Mouse (Mus musculus) hindbrain, embryonic 15.5 days (tissue): ENCODE measurements around the gene Hist2h2aa1. TPM values are rescaled to one million over a fixed set of nuclear protein-coding genes. Genes with fewer than 3 reads are reported as not detected.
A peak's percentile ranks its signal among the peaks of the same experiment; 100 is the strongest.
"Not testable (repeated sequence)": the region's sequence is repeated elsewhere in the genome, so short reads cannot be mapped to it uniquely, and the experiment has no call there.

ENCODE experiments used
- ATAC-seq: fragments of 200-750 bp; cut with Nextera tagmentation; 2 replicates; pipeline ENCODE4 v1.8.0; 2017; ENCODE audit warnings: low read depth, moderate number of reproducible peaks, moderate TSS enrichment; ENCODE audit not compliant: low FRiP score
- H3K27ac ChIP-seq: fragments of 300-500 bp; sonication (generic); replicated peaks from 2 replicates; pipeline ENCODE4 v1.5.1; 2015; ENCODE audit warnings: mild to moderate bottlenecking, inconsistent platforms
- H3K27me3 ChIP-seq: fragments of 300-500 bp; sonication (generic); 2 replicates; pipeline ENCODE4 v1.6.1; 2015; ENCODE audit warnings: control low read depth, inconsistent platforms
- H3K36me3 ChIP-seq: fragments of 300-500 bp; sonication (generic); 2 replicates; pipeline ENCODE4 v1.6.1; 2015; ENCODE audit warnings: control low read depth, inconsistent platforms
- H3K4me1 ChIP-seq: fragments of 300-500 bp; sonication (generic); replicated peaks from 2 replicates; pipeline ENCODE4 v1.6.1; 2015; ENCODE audit warnings: control low read depth, inconsistent platforms
- H3K4me2 ChIP-seq: fragments of 300-500 bp; sonication (generic); 2 replicates; pipeline ENCODE4 v1.6.1; 2015; ENCODE audit warnings: moderate library complexity, mild to moderate bottlenecking, inconsistent platforms
- H3K4me3 ChIP-seq: fragments of 300-500 bp; sonication (generic); 2 replicates; pipeline ENCODE4 v1.5.1; 2015; ENCODE audit warnings: mild to moderate bottlenecking, inconsistent platforms
- H3K9ac ChIP-seq: fragments of 300-500 bp; sonication (generic); 2 replicates; pipeline ENCODE4 v1.6.1; 2015; ENCODE audit warnings: inconsistent platforms
- H3K9me3 ChIP-seq: fragments of 300-500 bp; sonication (generic); 2 replicates; pipeline ENCODE4 v1.6.1; 2016; ENCODE audit warnings: control low read depth, inconsistent platforms
- WGBS: fragments of 180-500 bp; shearing (Covaris S2); methylation state at CpG from one replicate; pipeline ENCODE4 v1.1.7; 2015; 5-methylcytosine and 5-hydroxymethylcytosine counted together
- polyA plus RNA-seq: library from polyadenylated mRNA; unstranded; fragments of >200 nt; fragmentation: Nextera tagmentation; extraction: Ambion mirVana; gene quantifications from 2 replicates; pipeline ENCODE4 v1.2.1, GENCODE M21; 2015

Hist2h2aa1 gene
- 17.3 and 22.4 TPM in 2 replicates for polyA plus RNA-seq

GRCm38 (mm10) chr3:96245003-96245886 lies at the start of gene Hist2h2aa1:
Gene Hist2h2aa1 (plus strand): TSS chr3:96245497.
- H3K9ac ChIP-seq: peak within 1 kb of the TSS; percentile 73
- H3K36me3 ChIP-seq, H3K27me3 ChIP-seq, H3K9me3 ChIP-seq: not testable (repeated sequence)
- H3K4me2 ChIP-seq: peak within 1 kb of the TSS; percentile 71
- WGBS: under 1% methylated on average over 27 of the region's 88 CpGs
- peaks cover 26% of the 10 kb centered on the region for H3K4me1 ChIP-seq
- H3K4me3 ChIP-seq: peak within 1 kb of the TSS; percentile 50
- peak; percentile 94 for ATAC-seq
- H3K27ac ChIP-seq: peak within 1 kb of the TSS; percentile 98

DNA sequence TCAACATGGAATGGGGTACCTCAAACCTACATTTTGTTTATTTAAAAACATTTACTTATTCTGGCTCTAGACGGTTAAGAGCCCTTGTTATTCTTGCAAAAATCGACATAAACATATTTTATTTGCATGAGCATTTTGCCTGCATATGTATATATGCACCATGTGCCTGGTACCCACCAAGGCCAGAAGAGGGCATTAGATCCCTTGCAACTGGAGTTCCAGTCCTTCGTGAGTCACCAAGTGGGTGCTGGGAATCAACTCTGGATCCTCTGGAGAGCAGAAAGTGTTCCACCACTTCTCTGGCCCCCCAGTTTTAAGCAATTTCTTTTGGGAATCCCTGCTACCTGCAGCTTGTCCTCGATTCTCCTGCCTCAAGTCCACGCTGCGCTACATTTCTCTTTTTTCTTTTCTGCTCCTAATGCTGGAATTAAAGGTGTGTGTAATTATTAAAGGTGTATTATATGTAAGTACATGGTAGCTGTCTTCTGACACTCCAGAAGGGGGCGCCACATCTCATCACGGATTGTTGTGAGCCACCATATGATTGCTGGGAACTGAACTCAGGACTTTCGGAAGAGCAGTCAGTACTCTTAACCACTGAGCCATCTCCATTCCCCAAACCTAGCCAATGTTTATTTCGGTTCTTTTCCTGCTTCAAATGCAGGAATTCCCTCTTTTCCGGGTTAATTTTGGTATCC lies 49.5 kb upstream of the Hist2h2aa1 start:
- no peak for ATAC-seq
- H3K9ac ChIP-seq: peak overlapping the region; percentile 83; the same call in 1 of the 2 replicates
- WGBS: 94% methylated on average over 11 of the region's 11 CpGs
- peaks cover 3% of the 10 kb centered on the region; the same call in 1 of the 2 replicates for H3K27me3 ChIP-seq
- peak overlapping the region; percentile 95; the same call in 1 of the 2 replicates for H3K27ac ChIP-seq
- peaks cover 40% of the 10 kb centered on the region for H3K36me3 ChIP-seq
- no peak overlapping the region for H3K4me3 ChIP-seq
- H3K4me2 ChIP-seq: peak overlapping the region; percentile 96
- peaks cover 16% of the 10 kb centered on the region for H3K4me1 ChIP-seq
- no peaks in the 10 kb centered on the region for H3K9me3 ChIP-seq

GRCm38 (mm10) chr3:96196437-96197128 lies 48.7 kb upstream of the Hist2h2aa1 start:
- no peaks in the 10 kb centered on the region for H3K9me3 ChIP-seq
- peaks cover 16% of the 10 kb centered on the region for H3K4me1 ChIP-seq
- ATAC-seq: peak; percentile 52
- H3K9ac ChIP-seq: peak overlapping the region; percentile 83
- H3K4me2 ChIP-seq: peak overlapping the region; percentile 96
- H3K4me3 ChIP-seq: peak overlapping the region; percentile 62
- 17% methylated on average over 27 of the region's 27 CpGs for WGBS
- peaks cover 3% of the 10 kb centered on the region; the same call in 1 of the 2 replicates for H3K27me3 ChIP-seq
- H3K27ac ChIP-seq: peak overlapping the region; percentile 95
- H3K36me3 ChIP-seq: peaks cover 31% of the 10 kb centered on the region

GRCm38 (mm10) chr3:96197129-96197749 lies 48.1 kb upstream of the Hist2h2aa1 start:
- under 1% methylated on average over 50 of the region's 50 CpGs for WGBS
- Histone ChIP-seq H3K27me3 (peaks cover 3% of the 10 kb centered on the region; the same call in 1 of the 2 replicates), H3K4me2 (peak overlapping the region; percentile 96), H3K4me3 (peak overlapping the region; percentile 62), H3K9ac (peak overlapping the region; percentile 83), H3K27ac (peak overlapping the region; percentile 95), H3K4me1 (peaks cover 16% of the 10 kb centered on the region), H3K9me3 (no peaks in the 10 kb centered on the region), H3K36me3 (peaks cover 25% of the 10 kb centered on the region)
- peak; percentile 94 for ATAC-seq

DNA sequence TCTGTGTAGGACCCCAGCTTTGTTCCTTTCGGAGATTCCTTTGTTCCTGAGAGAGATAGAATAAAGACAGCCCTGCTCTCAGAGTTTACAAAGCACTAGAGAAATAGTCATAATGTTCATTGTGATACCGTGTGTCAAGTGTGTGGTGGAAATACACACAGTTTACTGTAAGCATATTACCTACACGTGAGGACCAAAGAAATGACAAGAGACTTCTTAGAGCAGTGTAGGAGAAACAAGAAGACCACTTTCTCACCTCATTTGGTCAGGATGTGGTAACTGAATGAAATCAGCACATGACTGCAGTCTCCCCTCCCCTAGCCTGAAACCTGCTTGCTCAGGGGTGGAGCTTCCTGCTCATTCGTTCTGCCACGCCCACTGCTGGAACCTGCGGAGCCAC lies 47.1 kb upstream of the Hist2h2aa1 start:
- H3K4me2 ChIP-seq: peak overlapping the region; percentile 96
- no peaks in the 10 kb centered on the region for H3K9me3 ChIP-seq
- peaks cover 16% of the 10 kb centered on the region for H3K4me1 ChIP-seq
- H3K9ac ChIP-seq: peak overlapping the region; percentile 34
- 7% methylated on average over 6 of the region's 6 CpGs for WGBS
- H3K4me3 ChIP-seq: peak overlapping the region; percentile 62
- H3K27me3 ChIP-seq: peaks cover 3% of the 10 kb centered on the region; the same call in 1 of the 2 replicates
- peak overlapping the region; percentile 95 for H3K27ac ChIP-seq
- H3K36me3 ChIP-seq: peaks cover 16% of the 10 kb centered on the region
- ATAC-seq: peak; percentile 20

DNA sequence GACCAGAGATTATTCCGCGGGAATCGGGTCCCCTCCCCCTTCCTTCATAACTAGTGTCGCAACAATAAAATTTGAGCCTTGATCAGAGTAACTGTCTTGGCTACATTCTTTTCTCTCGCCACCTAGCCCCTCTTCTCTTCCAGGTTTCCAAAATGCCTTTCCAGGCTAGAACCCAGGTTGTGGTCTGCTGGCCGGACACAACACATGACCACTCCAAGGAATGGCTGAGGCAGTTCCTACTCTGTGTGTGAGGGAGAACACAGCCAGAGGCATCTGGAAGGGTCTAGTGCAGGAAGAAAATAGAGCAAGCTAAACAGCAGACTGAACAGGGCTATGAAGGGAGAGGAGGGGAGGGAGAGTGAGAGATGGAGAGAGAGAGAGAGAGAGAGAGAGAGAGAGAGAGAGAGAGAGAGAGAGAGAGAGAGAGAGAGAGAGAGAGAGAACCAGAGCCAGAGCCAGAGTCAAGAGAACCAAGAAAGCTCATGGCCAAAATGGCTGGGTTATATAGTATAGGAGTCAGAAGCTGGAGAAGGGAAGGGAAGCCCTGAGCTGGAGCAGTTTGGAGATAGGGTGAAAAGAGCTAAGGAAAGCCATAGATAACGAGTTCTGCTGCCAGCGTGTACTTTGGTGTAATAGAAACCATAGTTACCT lies 46.6 kb upstream of the Hist2h2aa1 start:
- H3K27me3 ChIP-seq, H3K9ac ChIP-seq, H3K9me3 ChIP-seq, ATAC-seq, H3K27ac ChIP-seq: not testable (repeated sequence)
- WGBS: 32% methylated on average over 8 of the region's 8 CpGs
- Histone ChIP-seq H3K4me1 (peaks cover 16% of the 10 kb centered on the region), H3K36me3 (peaks cover 14% of the 10 kb centered on the region), H3K4me3 (peak overlapping the region; percentile 62; the same call in 1 of the 2 replicates), H3K4me2 (peak overlapping the region; percentile 96)

GRCm38 (mm10) chr3:96199731-96200130 lies 45.6 kb upstream of the Hist2h2aa1 start:
- 64% methylated on average over 2 of the region's 2 CpGs for WGBS
- no peak overlapping the region for H3K9ac ChIP-seq
- H3K36me3 ChIP-seq: peaks cover 3% of the 10 kb centered on the region; the same call in 1 of the 2 replicates
- no peak overlapping the region for H3K4me3 ChIP-seq
- H3K27ac ChIP-seq: no peak overlapping the region
- H3K27me3 ChIP-seq: peaks cover 3% of the 10 kb centered on the region; the same call in 1 of the 2 replicates
- no peaks in the 10 kb centered on the region for H3K9me3 ChIP-seq
- no peak for ATAC-seq
- H3K4me1 ChIP-seq: peaks cover 16% of the 10 kb centered on the region
- no peak overlapping the region for H3K4me2 ChIP-seq

- no peaks in the 10 kb centered on the region for H3K36me3 ChIP-seq
- H3K4me2 ChIP-seq: no peak overlapping the region
- no peaks in the 10 kb centered on the region for H3K4me1 ChIP-seq
- H3K27me3 ChIP-seq: no peaks in the 10 kb centered on the region
- no peak overlapping the region for H3K27ac ChIP-seq
- no peak for ATAC-seq
- no peaks in the 10 kb centered on the region for H3K9me3 ChIP-seq
- no peak overlapping the region for H3K4me3 ChIP-seq
- H3K9ac ChIP-seq: no peak overlapping the region
- WGBS: 88% methylated on average over 3 of the region's 3 CpGs
These were observed 37.5 kb upstream of the Hist2h2aa1 start for GRCm38 (mm10) chr3:96207819-96208218.

DNA sequence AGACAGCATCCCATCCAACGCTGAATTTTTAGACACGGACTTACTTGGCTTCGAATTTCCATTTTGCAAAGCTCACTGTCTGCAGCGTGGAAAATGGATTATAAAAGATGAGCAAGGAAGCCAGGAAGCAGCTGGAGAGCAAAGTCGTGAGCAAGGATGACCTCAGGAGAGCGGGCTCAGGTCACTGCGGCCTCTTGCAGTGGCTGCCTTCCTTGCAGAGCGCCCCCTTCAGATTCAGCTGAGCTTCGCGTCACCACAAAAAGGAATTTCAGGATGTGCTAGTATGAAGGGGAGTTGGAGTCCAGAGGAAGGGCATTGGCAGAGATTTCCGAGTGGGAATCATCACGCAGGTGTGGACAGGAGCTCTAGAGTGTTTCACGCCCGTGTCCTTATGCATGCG lies 36.1 kb upstream of the Hist2h2aa1 start:
- Histone ChIP-seq H3K9me3 (no peaks in the 10 kb centered on the region), H3K27ac (no peak overlapping the region), H3K4me3 (no peak overlapping the region), H3K4me1 (no peaks in the 10 kb centered on the region), H3K9ac (no peak overlapping the region), H3K4me2 (no peak overlapping the region), H3K27me3 (no peaks in the 10 kb centered on the region), H3K36me3 (no peaks in the 10 kb centered on the region)
- WGBS: 22% methylated on average over 15 of the region's 15 CpGs
- ATAC-seq: no peak

- H3K27ac ChIP-seq: peak overlapping the region; percentile 97
- H3K4me2 ChIP-seq: peak overlapping the region; percentile 86
- H3K9ac ChIP-seq: peak overlapping the region; percentile 55
- H3K36me3 ChIP-seq: no peaks in the 10 kb centered on the region
- H3K4me1 ChIP-seq: peaks cover 24% of the 10 kb centered on the region
- H3K4me3 ChIP-seq: peak overlapping the region; percentile 59
- ATAC-seq: peak; percentile 53
- no peaks in the 10 kb centered on the region for H3K27me3 ChIP-seq
- no peaks in the 10 kb centered on the region for H3K9me3 ChIP-seq
- WGBS: under 1% methylated on average over 12 of the region's 12 CpGs
These were observed 26.1 kb upstream of the Hist2h2aa1 start for GRCm38 (mm10) chr3:96219191-96219641.
